Mouse (Mus musculus) megakaryocyte-erythroid progenitor cell, adult 5-6 weeks (primary cell): Measurements from ENCODE around the gene Ston1. TPM values are rescaled to one million over a fixed set of nuclear protein-coding genes. Genes with fewer than 3 reads are reported as not detected.

Experiments
- ATAC-seq: replicated peaks from 2 replicates; pipeline ENCODE4 v1.8.0; 2016; ENCODE audit warnings: mild to moderate bottlenecking, inconsistent platforms; ENCODE audit not compliant: severe bottlenecking, poor library complexity, low FRiP score, low TSS enrichment
- total RNA-seq, 2 experiments: library from RNA; stranded (forward) in 1 of 2; stranded (reverse) in 1 of 2; fragments of 200-1000, 215-1000 nt in 1 of 2; fragments of >200 nt in 1 of 2; fragmentation: Nextera tagmentation in 1 of 2; gene quantifications; 2 replicates each; pipeline ENCODE4 v1.2.3; 2014 to 2017

Ston1 gene
- total RNA-seq, 2 experiments from 2014 or later: 1.2 TPM; not detected in 1

DNA sequence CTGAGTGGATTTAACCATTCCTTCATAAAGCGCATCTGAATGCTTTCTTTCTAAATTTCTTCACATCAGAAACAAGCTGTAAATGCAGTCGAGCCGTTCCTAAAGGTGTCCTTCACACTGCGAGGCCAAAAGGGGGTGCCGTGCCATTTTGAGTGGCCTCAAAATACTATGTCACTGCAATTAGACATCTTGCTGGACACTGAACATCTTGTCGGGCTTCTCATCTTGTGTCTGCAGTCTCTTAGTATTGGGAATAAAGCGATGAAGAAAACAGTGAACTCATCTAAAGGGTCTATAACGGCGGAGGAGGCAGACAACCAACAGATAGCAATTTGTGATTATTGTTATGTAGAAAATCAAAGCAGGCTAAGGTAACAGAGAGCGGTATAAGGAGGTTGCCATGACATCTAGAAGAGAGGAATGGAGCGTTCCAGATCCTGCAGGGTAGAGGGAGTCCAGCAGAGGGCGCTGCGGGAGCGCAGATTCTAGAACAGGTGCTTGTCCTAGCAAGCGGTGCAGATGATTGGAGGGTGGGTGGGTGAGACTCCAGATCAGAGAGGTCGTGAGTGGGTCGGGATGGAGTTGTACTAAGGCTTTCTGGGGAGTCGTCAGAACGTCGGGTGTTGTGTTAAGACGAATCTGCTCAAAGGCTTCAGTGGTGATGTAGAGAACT is 55.4 kb downstream of the Ston1 start:
- ATAC-seq: peak; percentile 86

DNA sequence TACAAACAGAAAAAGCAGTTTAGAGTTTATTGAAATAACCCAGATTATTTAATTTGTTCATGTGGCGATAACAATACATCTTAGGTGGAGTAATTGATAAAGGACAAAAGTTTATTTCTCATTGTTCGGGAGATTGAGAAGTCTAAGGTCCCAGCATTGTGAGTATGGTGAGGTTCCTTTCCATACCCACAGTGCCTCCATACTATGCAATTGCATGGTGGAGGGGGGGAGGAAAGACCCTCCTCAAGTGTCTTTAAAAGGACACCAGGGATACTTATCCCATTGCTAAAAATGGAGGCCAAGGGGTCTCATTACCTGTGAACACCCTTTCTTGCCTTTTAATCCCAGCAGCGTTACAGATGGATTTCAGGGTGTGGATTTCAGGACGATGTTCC is 55.9 kb downstream of the Ston1 start:
- no peak for ATAC-seq

DNA sequence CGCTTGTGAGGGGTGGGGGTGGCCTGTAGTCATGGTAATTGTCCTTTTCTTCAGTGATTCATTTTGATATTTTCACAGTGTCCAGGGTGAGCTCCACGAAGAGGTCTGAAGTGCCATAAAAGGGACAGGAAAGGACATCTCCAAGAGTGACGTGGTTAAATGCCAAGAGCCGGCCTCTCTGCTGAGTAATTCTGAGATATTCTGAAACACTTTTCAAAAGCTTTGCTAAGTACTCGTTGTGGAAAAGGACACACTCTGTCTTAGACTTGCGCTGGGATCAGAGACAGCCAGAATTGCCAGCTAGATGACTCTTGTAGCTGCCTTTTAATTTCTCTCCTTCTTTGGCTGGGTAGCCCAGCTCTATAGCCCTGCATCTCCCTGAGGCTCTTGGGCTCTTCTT is 61.0 kb downstream of the Ston1 start:
- ATAC-seq: no peak

DNA sequence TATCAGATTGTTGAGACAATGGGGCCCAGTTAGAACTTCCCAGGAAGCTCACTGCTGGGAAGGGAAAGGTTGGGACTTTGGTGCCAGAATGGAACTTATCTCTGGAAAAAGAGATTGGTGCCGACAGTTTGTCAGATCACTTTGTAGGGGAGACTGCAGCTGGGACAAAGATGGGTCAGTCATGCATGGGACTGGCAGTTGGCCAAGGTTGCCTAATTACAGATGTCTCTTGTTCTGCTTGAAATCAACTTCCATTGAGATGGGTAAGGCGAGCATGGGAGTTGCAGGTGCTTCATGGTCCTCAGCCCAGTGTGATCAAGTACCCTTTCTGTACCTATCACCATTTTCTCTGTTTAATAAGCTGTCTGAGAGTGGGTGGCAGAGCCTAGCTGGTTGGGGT is 68.6 kb downstream of the Ston1 start:
- ATAC-seq: no peak

DNA sequence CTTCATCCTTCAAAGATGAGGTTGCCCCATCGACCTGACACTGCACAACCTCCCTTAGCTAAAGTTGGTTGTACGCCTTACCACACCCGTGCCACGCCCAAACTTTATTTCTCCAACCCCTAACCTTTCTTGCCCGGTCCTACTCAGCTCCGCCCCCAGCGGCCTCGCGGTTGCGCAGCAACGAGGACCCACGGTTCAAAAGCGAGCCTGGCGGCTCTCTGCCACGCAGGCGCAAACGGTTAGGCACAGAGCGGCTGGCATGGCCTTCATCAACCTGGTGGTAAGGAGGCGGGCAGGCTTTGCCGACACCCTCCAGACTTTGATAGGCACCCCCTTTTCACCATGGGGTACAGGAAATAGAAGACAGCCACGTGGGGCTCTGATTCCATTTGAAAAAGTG is 71.0 kb downstream of the Ston1 start, which contains the start of gene Gtf2a1l:
Gene Gtf2a1l, plus strand, starts transcription at position 209 of the 400 bp plus-strand sequence.
- ATAC-seq: peak; percentile 84

DNA sequence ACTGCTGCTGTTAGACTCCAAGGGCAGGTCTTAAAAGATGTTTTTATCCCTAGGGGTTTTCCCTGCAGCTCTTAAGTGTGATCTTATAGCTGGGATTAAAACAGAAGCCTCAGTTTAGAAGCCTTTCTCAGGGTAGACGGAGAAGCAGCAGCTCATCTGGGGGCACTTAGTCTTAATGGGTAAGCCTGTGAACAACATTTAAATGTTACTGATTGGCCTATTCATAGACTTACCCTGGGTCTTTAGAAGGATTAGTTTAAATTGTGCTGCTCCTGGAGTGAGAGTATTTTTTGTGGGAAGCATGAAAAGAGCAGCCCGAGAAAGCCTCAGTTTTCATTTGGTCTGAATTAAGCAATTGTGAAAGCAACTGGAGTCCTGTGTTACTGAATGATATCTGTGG is 72.4 kb downstream of the Ston1 start:
- ATAC-seq: no peak

DNA sequence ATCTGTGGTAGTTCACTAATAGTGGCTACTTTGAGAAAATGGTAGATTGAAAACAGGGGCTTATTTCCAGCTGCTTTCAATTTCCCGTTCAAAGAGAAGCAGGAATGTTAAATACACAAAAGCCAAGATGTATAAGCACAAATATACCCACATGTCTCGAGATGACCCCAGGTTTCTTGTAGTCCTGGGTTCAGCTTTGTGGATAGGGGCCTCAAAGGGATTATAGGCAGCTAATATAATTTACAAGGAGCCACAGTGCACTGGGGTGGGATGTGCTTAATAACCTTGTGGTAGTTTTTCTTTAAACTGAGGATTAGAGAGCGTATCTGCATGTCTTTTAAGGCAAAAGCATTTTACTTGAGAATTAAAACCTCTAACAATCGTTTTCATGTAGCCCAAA is 73.3 kb downstream of the Ston1 start:
- ATAC-seq: no peak

DNA sequence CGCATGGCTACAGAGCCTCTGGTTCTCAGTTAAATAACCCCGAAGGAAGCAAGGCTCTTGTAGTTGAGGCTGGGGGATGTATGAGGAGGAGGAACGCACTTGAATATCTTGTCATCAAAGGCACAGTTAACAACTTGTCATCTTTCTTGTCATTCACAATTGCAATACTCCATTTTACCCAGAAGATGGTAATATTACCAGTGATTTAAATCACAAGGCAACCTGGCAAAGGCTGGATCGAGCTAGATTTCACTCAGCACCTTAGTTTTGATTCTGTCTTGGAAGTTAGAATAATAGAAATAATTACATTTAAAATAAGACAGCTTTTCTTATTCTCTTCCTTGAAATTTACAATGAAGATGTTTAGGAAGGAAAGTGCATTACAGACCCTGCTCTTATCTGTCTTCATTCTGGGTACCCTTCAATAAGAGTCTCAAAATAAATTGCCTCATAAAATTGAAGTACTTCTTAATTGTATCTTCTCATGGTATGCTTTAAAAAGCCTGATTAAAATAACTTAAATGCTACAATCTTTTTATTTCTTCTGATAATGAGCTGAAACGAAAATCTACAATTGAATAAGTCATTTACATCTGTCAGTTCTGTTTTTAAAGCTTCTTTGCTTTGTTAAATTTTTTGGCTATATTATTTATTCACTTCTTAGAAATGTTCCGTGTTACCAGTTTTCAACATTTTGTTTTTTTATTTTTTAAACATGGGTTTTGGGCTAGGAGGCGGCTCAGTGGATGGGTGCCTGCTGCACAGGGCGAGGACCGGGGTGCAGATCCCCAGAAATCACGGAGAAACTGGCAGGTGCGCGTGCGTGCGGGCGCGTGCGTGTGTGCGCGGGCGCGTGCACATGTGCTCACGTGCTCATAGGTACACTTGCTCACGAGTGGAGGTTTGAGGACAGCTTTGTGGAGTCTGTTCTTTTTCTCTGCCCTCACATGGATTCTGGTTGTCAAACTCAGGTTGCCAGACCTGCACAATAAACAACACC is 78.1 kb downstream of the Ston1 start:
- ATAC-seq: no peak

DNA sequence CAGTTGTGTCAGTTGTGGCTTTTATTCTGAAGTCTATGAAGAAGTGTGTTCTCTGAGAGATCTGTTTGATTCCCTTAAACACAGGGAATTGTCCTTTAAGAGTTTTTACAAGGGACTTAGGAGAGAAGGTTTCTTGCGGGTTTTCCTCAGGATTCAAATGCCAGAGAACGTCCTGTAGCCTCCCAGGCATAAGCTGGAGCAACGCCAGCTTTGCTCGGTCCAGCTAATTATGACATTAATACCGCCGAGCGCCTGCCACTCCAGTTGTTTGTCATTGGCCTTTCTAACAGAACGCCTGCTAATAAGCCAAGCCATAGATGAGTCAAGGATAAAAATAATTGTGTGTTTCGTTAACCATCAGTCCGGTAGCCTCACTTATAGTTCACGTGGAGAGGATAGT is 90.7 kb downstream of the Ston1 start:
- no peak for ATAC-seq

DNA sequence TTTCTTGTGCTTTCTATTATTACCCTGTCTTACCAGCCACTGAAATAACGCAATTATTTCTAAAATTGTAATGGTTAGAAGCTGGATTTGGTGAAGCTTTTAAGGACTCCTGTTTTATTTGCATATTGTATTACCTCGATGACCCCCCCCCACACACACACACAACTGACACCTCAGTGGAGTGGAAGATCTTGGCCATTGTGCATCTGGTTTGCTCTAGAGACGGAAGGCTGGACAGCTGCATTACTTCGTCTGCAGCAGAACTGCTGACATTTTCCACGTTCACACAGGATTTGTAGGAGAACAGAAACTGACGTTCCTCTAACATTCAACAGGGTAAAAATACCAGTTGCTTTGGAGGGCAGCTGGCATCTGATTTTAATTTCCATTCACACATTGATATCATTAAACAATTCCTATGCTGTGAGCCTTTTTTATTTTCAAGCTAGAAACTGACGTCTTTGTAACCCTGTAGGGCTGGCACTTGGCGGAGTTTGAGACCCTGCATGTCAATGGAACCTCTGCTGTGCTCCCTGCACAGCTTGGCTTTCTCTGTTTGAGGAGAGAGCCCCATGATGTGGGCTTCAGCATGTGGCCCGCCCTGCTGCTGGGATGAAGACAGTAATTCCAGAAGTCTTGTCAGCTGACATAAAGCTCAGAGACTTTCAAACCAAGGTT is 99.3 kb downstream of the Ston1 start:
- no peak for ATAC-seq

DNA sequence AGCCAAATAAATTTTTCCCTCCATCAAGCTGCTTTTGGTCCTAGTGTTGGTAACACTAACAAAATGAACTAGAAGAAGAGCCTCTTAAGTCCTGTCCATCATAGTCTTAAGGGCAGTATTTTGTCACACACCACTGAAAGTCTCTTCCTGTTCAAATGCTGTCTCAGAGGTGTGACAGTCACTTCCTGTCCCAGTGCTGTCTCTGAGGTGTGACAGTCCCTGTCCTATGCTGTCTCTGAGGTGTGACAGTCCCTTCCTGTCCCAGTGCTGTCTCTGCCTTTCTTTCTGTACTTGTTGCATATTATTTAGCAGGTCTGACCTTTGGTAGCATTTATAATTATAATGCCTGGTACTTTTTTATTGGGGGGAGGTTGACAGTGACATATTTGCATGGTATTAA is 103.4 kb downstream of the Ston1 start:
- ATAC-seq: no peak

DNA sequence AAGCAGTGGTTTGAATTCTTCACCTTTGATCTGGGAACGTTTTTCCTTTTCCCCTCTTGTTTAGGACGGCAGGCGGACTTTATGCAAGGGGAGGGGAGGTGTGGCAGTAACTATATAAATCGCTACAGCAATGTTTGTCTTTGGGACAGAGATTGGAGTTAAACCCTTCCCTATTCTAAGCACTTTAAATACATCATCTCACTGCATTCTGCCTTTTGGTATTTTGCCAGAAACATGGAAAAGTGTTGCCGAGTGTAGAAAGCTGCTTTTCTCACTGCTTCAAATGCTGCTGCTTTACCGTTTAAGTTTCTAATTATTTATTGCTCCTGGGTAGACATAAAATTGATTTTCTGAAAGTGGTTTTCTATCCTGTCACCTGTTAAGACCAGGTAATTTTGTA is 104.9 kb downstream of the Ston1 start:
- ATAC-seq: no peak

DNA sequence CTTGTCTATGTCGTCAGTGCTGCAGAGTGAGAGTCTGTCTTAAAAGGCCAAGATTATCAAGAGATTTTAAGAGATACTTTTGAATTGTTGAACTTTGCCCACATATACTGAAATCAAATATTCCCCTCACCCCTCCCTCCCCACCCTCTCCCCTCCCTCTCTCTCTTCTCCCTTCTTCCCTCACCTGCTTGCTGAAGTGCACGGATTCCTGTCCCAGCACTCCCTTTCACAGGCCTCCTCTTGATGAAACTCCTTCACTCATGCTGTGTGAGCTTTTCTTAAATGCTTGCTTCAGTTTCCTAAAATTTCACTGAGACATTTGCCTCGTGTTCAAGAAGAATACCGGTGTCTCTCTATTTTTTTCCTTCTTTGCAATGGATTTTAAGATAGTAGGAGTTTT is 105.6 kb downstream of the Ston1 start:
- ATAC-seq: no peak

DNA sequence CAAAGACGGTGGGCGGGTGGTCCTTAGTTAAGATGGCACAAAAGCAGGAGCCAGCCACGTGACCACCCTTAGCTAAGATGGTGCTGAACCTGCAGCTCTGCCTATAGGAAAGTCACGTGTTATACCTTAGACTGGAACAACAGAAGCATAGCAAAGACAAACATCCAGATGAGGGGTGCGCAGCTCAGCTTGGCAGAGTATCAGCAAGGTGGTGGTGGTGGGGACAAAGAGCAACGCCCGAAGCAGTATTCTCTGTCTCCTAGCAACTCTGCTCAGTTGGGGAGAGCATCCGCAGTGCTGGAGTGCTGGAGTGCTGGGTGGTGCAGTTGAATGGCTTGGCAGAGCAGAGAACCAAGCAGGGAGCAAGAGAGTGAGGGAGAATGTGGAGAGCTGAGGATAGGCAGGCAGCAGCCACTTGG is 108.8 kb downstream of the Ston1 start:
- no peak for ATAC-seq

Other genes with a start within 250 kb of the Ston1 start
- 28.1 and 28.9 TPM in 2 replicates for gene Foxn2, start 157.0 kb upstream of the Ston1 start, total RNA-seq (2014; fragmentation: Nextera tagmentation)
- 34.3 and 40.1 TPM in 2 replicates for gene Foxn2, start 157.0 kb upstream of the Ston1 start, total RNA-seq (2017)
- 46.2 and 47.1 TPM in 2 replicates for gene Ppp1r21, start 67.6 kb upstream of the Ston1 start, total RNA-seq (2014; fragmentation: Nextera tagmentation)
- 28.0 and 29.1 TPM in 2 replicates for gene Ppp1r21, start 67.6 kb upstream of the Ston1 start, total RNA-seq (2017)
- not detected in 2 replicates for gene Gtf2a1l, start 71.0 kb downstream of the Ston1 start, total RNA-seq (2014; fragmentation: Nextera tagmentation)
- not detected in 2 replicates for gene Gtf2a1l, start 71.0 kb downstream of the Ston1 start, total RNA-seq (2017)
- not detected in 2 replicates for gene Lhcgr, start 194.3 kb downstream of the Ston1 start, total RNA-seq (2014; fragmentation: Nextera tagmentation)
- 0.23 TPM in 1 of 2 replicates, not detected in the other for gene Lhcgr, start 194.3 kb downstream of the Ston1 start, total RNA-seq (2017)